Mouse (Mus musculus) liver, adult 2 months (tissue): ENCODE data around the gene Gm17416.

ENCODE experiments used
- CTCF ChIP-seq: fragments of 200-500 bp; IDR thresholded peaks from 2 replicates; pipeline ENCODE4 v1.5.1; 2011; ENCODE audit warnings: low read depth, low read length, control low read depth
- POLR2A ChIP-seq: fragments of 200-500 bp; IDR thresholded peaks from 2 replicates; pipeline ENCODE4 v1.6.1; 2011; ENCODE audit warnings: low read length, control low read depth; ENCODE audit not compliant: insufficient read depth; ENCODE audit errors: extremely low read depth

GRCm38 (mm10) chr2:152569881-152570280 is 743 bp downstream of the Gm17416 start:
- no peak for TF ChIP-seq CTCF
- TF ChIP-seq POLR2A = no peak
